Mouse (Mus musculus) heart, adult 2 months (tissue): Measurements from ENCODE around the gene Ssh1. TPM values are rescaled to one million over a fixed set of nuclear protein-coding genes. Genes with fewer than 3 reads are reported as not detected.

Experiments
- DNase-seq, 2 experiments: peaks; one replicate each; pipeline ENCODE4 v3.0.0; 2021
- H3K27ac ChIP-seq: fragments of 200-600 bp; 2 replicates; pipeline ENCODE4 v1.8.1; 2022
- H3K27me3 ChIP-seq: fragments of 200-500 bp; 2 replicates; pipeline ENCODE4 v1.6.1; 2012; ENCODE audit warnings: mild to moderate bottlenecking, low read length, inconsistent platforms, mixed read lengths; ENCODE audit not compliant: control insufficient read depth, insufficient read depth
- H3K36me3 ChIP-seq: fragments of 200-500 bp; 2 replicates; pipeline ENCODE4 v1.6.1; 2012; ENCODE audit warnings: low read length, inconsistent platforms; ENCODE audit not compliant: control insufficient read depth, insufficient read depth
- H3K4me1 ChIP-seq: fragments of 200-500 bp; 2 replicates; pipeline ENCODE4 v1.6.1; 2011; ENCODE audit warnings: low read length; ENCODE audit not compliant: control insufficient read depth, insufficient read depth
- H3K4me3 ChIP-seq: fragments of 200-600 bp; 2 replicates; pipeline ENCODE4 v1.8.1; 2022
- H3K79me2 ChIP-seq: fragments of 200-500 bp; replicated peaks from 2 replicates; pipeline ENCODE4 v1.6.1; 2012; ENCODE audit warnings: mild to moderate bottlenecking, inconsistent platforms, low read length, moderate library complexity, mixed read lengths; ENCODE audit not compliant: control insufficient read depth, insufficient read depth
- H3K9ac ChIP-seq: fragments of 200-500 bp; 2 replicates; pipeline ENCODE4 v1.6.1; 2012; ENCODE audit warnings: low read depth, mild to moderate bottlenecking, control low read depth, inconsistent platforms, low read length, mixed read lengths
- CTCF ChIP-seq: fragments of 200-600 bp; IDR thresholded peaks from 2 replicates; pipeline ENCODE4 v1.8.1; 2022; ENCODE audit warnings: antibody characterized with exemption, mild to moderate bottlenecking, moderate library complexity
- EP300 ChIP-seq: fragments of 200-500 bp; IDR thresholded peaks from 2 replicates; pipeline ENCODE4 v1.6.1; 2011; ENCODE audit warnings: low read depth, low read length, control low read depth; ENCODE audit not compliant: insufficient read depth
- POLR2A ChIP-seq: fragments of 200-500 bp; IDR thresholded peaks from 2 replicates; pipeline ENCODE4 v1.6.1; 2011; ENCODE audit warnings: mild to moderate bottlenecking, low read depth, low read length, control low read depth; ENCODE audit not compliant: insufficient read depth
- WGBS: fragments of 180-500 bp; shearing (Covaris S2); methylation state at CpG from one replicate; pipeline ENCODE4 v1.1.7; 2018; 5-methylcytosine and 5-hydroxymethylcytosine counted together
- intact Hi-C: fragments of 180-260 bp; cut with DNase I; formaldehyde crosslinking; loops from one replicate; pipeline ENCODE4 v1.15.1; 2025
- polyA plus RNA-seq: library from polyadenylated mRNA; depleted of rRNA; stranded (reverse); fragments of >200 nt; gene quantifications from 2 replicates; pipeline ENCODE4 v1.2.3, GENCODE M21; 2012
- total RNA-seq, 2 experiments: library from RNA; stranded (reverse); gene quantifications; 2 replicates each; pipeline ENCODE4 v1.2.3; 2021

The Ssh1 gene
- total and polyA plus RNA-seq, 3 experiments: 7.4 to 15.2 (median 13.4) TPM

GRCm38 (mm10) chr5:113990593-113990992, 3.1 kb downstream of the Ssh1 start:
- H3K27ac ChIP-seq: no peak overlapping the region
- intact Hi-C loops: loop anchor here (5.0 kb wide), 2 partner anchors 62 to 218 kb away; partner anchors contain the start of genes Iscu and Sart3
- DNase-seq: no peak
- H3K9ac ChIP-seq: no peak overlapping the region
- WGBS: 90% methylated on average over 5 of the region's 5 CpGs
- no peaks in the 10 kb centered on the region for H3K27me3 ChIP-seq
- H3K36me3 ChIP-seq: peaks cover 6% of the 10 kb centered on the region
- no peak for TF ChIP-seq EP300
- TF ChIP-seq POLR2A: no peak
- peak; percentile 33 for TF ChIP-seq CTCF
- peaks cover 31% of the 10 kb centered on the region for H3K4me1 ChIP-seq
- H3K79me2 ChIP-seq: peaks cover 1% of the 10 kb centered on the region; the same call in 1 of the 2 replicates
- H3K4me3 ChIP-seq: no peak overlapping the region

GRCm38 (mm10) chr5:113989437-113990024, 4.2 kb downstream of the Ssh1 start:
- intact Hi-C loops: loop anchor here (5.0 kb wide), 2 partner anchors 63 to 217 kb away; partner anchors contain the start of genes Iscu and Sart3
- DNase-seq: peak in 1 of 2 experiments; percentile 33
- 60% methylated on average over 20 of the region's 20 CpGs for WGBS
- peak overlapping the region; percentile 21 for H3K27ac ChIP-seq
- H3K36me3 ChIP-seq: peaks cover 6% of the 10 kb centered on the region
- peaks cover 31% of the 10 kb centered on the region for H3K4me1 ChIP-seq
- peaks cover 2% of the 10 kb centered on the region for H3K79me2 ChIP-seq
- no peak overlapping the region for H3K9ac ChIP-seq
- TF ChIP-seq POLR2A (no peak), EP300 (no peak), CTCF (no peak)
- H3K4me3 ChIP-seq: no peak overlapping the region
- H3K27me3 ChIP-seq: no peaks in the 10 kb centered on the region

- intact Hi-C loops: loop anchor here (1.0 to 2.0 kb wide), 2 partner anchors 11 to 30 kb away; no protein-coding TSS in a partner anchor
- peaks cover 4% of the 10 kb centered on the region for H3K36me3 ChIP-seq
- peaks cover 38% of the 10 kb centered on the region for H3K4me1 ChIP-seq
- DNase-seq: peak; percentile 83 to 86
- WGBS: 29% methylated on average over 9 of the region's 9 CpGs
- no peak for TF ChIP-seq POLR2A
- TF ChIP-seq CTCF: peak; percentile 59
- TF ChIP-seq EP300: peak; percentile 52; the same call in 1 of the 2 replicates
- H3K9ac ChIP-seq: no peak overlapping the region
- H3K79me2 ChIP-seq: peaks cover 7% of the 10 kb centered on the region
- H3K27me3 ChIP-seq: no peaks in the 10 kb centered on the region
- H3K4me3 ChIP-seq: no peak overlapping the region
- H3K27ac ChIP-seq: peak overlapping the region; percentile 76
These were observed 7.3 kb downstream of the Ssh1 start for GRCm38 (mm10) chr5:113986182-113986961.

- H3K4me1 ChIP-seq: peaks cover 34% of the 10 kb centered on the region
These were observed 8.0 kb downstream of the Ssh1 start for GRCm38 (mm10) chr5:113985737-113986136.

GRCm38 (mm10) chr5:113984025-113984740, 9.5 kb downstream of the Ssh1 start:
- Histone ChIP-seq H3K4me3 (no peak overlapping the region), H3K4me1 (peaks cover 27% of the 10 kb centered on the region), H3K9ac (no peak overlapping the region), H3K36me3 (peaks cover 4% of the 10 kb centered on the region), H3K79me2 (peaks cover 9% of the 10 kb centered on the region), H3K27ac (no peak overlapping the region; the same call in 1 of the 2 replicates), H3K27me3 (no peaks in the 10 kb centered on the region)
- intact Hi-C loops: no loop called here
- 77% methylated on average over 13 of the region's 13 CpGs for WGBS
- DNase-seq: no peak
- TF ChIP-seq POLR2A (no peak), EP300 (no peak), CTCF (no peak)

More at GRCm38 (mm10) chr5:113985737-113986136, 8.0 kb downstream of the Ssh1 start:
- peaks cover 7% of the 10 kb centered on the region for H3K79me2 ChIP-seq
- TF ChIP-seq POLR2A: no peak
- no peak for TF ChIP-seq CTCF
- TF ChIP-seq EP300: no peak
- no peaks in the 10 kb centered on the region for H3K27me3 ChIP-seq
- no peak overlapping the region for H3K4me3 ChIP-seq
- H3K36me3 ChIP-seq: peaks cover 4% of the 10 kb centered on the region
- WGBS: 41% methylated on average over 2 of the region's 2 CpGs
- DNase-seq: no peak
- H3K27ac ChIP-seq: peak overlapping the region; percentile 76
- 0 out of 2 replicates have a peak overlapping the region, but pooled peaks have one; percentile 7 for H3K9ac ChIP-seq
- intact Hi-C loops: loop anchor here (1.0 to 2.0 kb wide), 2 partner anchors 10 to 29 kb away; no protein-coding TSS in a partner anchor
